Mouse (Mus musculus) hindbrain, embryonic 15.5 days (tissue): ENCODE data around the gene Man1c1. TPM values are rescaled to one million over a fixed set of nuclear protein-coding genes. Genes with fewer than 3 reads are reported as not detected.

Experiments
- ATAC-seq: fragments of 200-750 bp; cut with Nextera tagmentation; 2 replicates; pipeline ENCODE4 v1.8.0; 2017; ENCODE audit warnings: low read depth, moderate number of reproducible peaks, moderate TSS enrichment; ENCODE audit not compliant: low FRiP score
- H3K27ac ChIP-seq: fragments of 300-500 bp; sonication (generic); replicated peaks from 2 replicates; pipeline ENCODE4 v1.5.1; 2015; ENCODE audit warnings: mild to moderate bottlenecking, inconsistent platforms
- H3K27me3 ChIP-seq: fragments of 300-500 bp; sonication (generic); 2 replicates; pipeline ENCODE4 v1.6.1; 2015; ENCODE audit warnings: control low read depth, inconsistent platforms
- H3K36me3 ChIP-seq: fragments of 300-500 bp; sonication (generic); 2 replicates; pipeline ENCODE4 v1.6.1; 2015; ENCODE audit warnings: control low read depth, inconsistent platforms
- H3K4me1 ChIP-seq: fragments of 300-500 bp; sonication (generic); replicated peaks from 2 replicates; pipeline ENCODE4 v1.6.1; 2015; ENCODE audit warnings: control low read depth, inconsistent platforms
- H3K4me2 ChIP-seq: fragments of 300-500 bp; sonication (generic); 2 replicates; pipeline ENCODE4 v1.6.1; 2015; ENCODE audit warnings: moderate library complexity, mild to moderate bottlenecking, inconsistent platforms
- H3K4me3 ChIP-seq: fragments of 300-500 bp; sonication (generic); 2 replicates; pipeline ENCODE4 v1.5.1; 2015; ENCODE audit warnings: mild to moderate bottlenecking, inconsistent platforms
- H3K9ac ChIP-seq: fragments of 300-500 bp; sonication (generic); 2 replicates; pipeline ENCODE4 v1.6.1; 2015; ENCODE audit warnings: inconsistent platforms
- H3K9me3 ChIP-seq: fragments of 300-500 bp; sonication (generic); 2 replicates; pipeline ENCODE4 v1.6.1; 2016; ENCODE audit warnings: control low read depth, inconsistent platforms
- WGBS: fragments of 180-500 bp; shearing (Covaris S2); methylation state at CpG from one replicate; pipeline ENCODE4 v1.1.7; 2015; 5-methylcytosine and 5-hydroxymethylcytosine counted together
- polyA plus RNA-seq: library from polyadenylated mRNA; unstranded; fragments of >200 nt; fragmentation: Nextera tagmentation; extraction: Ambion mirVana; gene quantifications from 2 replicates; pipeline ENCODE4 v1.2.1, GENCODE M21; 2015

The Man1c1 gene
- polyA plus RNA-seq, 1 experiment from 2014 or later: 6.1 TPM

DNA sequence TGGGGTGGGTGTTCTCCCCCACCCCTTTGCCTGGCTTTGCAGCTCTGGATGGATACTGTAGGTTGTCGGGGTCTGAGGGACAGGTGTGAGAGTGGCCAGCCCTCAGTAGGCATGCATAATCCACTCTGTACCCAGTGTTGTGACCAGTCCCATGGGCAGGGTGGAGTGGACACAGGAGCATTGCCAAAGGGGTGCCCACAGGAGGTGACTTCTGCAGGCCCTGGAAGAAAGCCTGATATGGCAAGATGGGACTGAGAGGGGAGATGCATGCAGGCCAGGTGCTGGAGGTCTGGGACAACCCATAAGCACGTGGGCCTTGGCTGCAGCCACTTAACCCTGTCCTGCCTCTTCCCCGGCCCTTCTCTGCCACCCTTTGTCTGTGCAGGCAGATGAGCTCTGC, 16.3 kb upstream of the Man1c1 start:
- H3K9ac ChIP-seq: no peak overlapping the region
- no peaks in the 10 kb centered on the region for H3K9me3 ChIP-seq
- no peak overlapping the region for H3K4me2 ChIP-seq
- no peaks in the 10 kb centered on the region for H3K27me3 ChIP-seq
- peaks cover 6% of the 10 kb centered on the region; the same call in 1 of the 2 replicates for H3K4me1 ChIP-seq
- WGBS: 76% methylated on average over 3 of the region's 3 CpGs
- H3K4me3 ChIP-seq: no peak overlapping the region
- no peaks in the 10 kb centered on the region for H3K36me3 ChIP-seq
- no peak for ATAC-seq
- H3K27ac ChIP-seq: no peak overlapping the region

- Histone ChIP-seq H3K27me3 (no peaks in the 10 kb centered on the region), H3K36me3 (no peaks in the 10 kb centered on the region), H3K9ac (no peak overlapping the region), H3K4me1 (peaks cover 6% of the 10 kb centered on the region; the same call in 1 of the 2 replicates), H3K4me2 (no peak overlapping the region), H3K9me3 (no peaks in the 10 kb centered on the region), H3K4me3 (no peak overlapping the region), H3K27ac (no peak overlapping the region)
- ATAC-seq: no peak
- 85% methylated on average over 8 of the region's 8 CpGs for WGBS
Observed at GRCm38 (mm10) chr4:134719489-134719888, 15.4 kb upstream of the Man1c1 start.

DNA sequence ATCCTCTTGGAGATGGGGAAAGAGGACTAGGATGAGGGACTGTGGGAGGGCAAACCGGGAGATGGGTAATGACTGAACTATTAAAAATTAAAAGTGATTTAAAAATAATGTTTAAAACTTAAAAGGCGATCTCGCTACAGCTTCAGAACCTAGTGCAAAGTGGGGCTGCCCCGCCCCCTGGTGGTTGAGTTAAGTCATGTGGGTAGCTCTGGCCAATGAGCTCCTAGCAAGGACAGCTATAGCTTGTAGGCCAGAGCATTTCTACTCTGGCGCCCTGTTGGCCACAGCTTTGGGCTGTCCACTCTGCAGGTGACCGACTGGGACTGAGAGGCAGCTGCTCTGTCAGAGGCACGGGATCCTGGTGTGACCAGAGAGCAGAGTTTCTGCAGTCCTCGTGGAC, 9.8 kb upstream of the Man1c1 start:
- Histone ChIP-seq H3K27ac (no peak overlapping the region), H3K27me3 (no peaks in the 10 kb centered on the region), H3K9me3 (no peaks in the 10 kb centered on the region), H3K4me1 (peaks cover 6% of the 10 kb centered on the region; the same call in 1 of the 2 replicates), H3K9ac (no peak overlapping the region), H3K36me3 (no peaks in the 10 kb centered on the region), H3K4me3 (no peak overlapping the region), H3K4me2 (peak overlapping the region; percentile 31; the same call in 1 of the 2 replicates)
- peak; percentile 89 for ATAC-seq
- WGBS: 6% methylated on average over 8 of the region's 8 CpGs

DNA sequence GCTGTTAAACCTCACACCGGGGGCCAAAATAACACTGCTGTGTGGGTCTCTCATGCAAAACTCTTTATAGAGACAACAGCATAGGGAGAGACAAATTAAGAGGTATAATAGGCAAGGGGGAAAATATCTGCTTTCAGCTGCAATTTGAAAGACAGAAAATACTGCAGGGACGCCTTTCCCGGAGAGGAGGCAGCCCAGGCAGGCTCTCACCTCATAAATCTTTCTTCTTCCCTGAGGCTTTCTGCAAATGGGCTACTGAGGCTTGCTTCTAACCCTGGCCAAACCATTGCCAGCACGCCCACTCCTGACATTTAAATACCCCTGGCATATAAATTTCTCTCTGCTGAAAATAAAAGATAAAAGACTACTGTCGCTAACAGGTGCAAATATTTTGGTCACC, 1.2 kb upstream of the Man1c1 start:
- no peaks in the 10 kb centered on the region for H3K9me3 ChIP-seq
- H3K36me3 ChIP-seq: no peaks in the 10 kb centered on the region
- peaks cover 48% of the 10 kb centered on the region for H3K4me1 ChIP-seq
- H3K27me3 ChIP-seq: no peaks in the 10 kb centered on the region
- no peak for ATAC-seq
- no peak overlapping the region for H3K9ac ChIP-seq
- peak overlapping the region; percentile 85 for H3K27ac ChIP-seq
- peak overlapping the region; percentile 99 for H3K4me2 ChIP-seq
- 45% methylated on average over 5 of the region's 5 CpGs for WGBS
- H3K4me3 ChIP-seq: peak overlapping the region; percentile 70

GRCm38 (mm10) chr4:134704590-134704989, 500 bp upstream of the Man1c1 start:
- Histone ChIP-seq H3K9me3 (no peaks in the 10 kb centered on the region), H3K27ac (peak overlapping the region; percentile 85), H3K9ac (peak overlapping the region; percentile 65), H3K4me2 (peak overlapping the region; percentile 99), H3K4me3 (peak overlapping the region; percentile 70), H3K36me3 (no peaks in the 10 kb centered on the region), H3K27me3 (no peaks in the 10 kb centered on the region), H3K4me1 (peaks cover 48% of the 10 kb centered on the region)
- 0% methylated on average over 21 of the region's 21 CpGs for WGBS
- ATAC-seq: no peak

GRCm38 (mm10) chr4:134702981-134703834, 882 bp downstream of the Man1c1 start:
- peaks cover 48% of the 10 kb centered on the region for H3K4me1 ChIP-seq
- H3K9ac ChIP-seq: peak overlapping the region; percentile 70
- H3K9me3 ChIP-seq: no peaks in the 10 kb centered on the region
- peak overlapping the region; percentile 99 for H3K4me2 ChIP-seq
- peak overlapping the region; percentile 73 for H3K27ac ChIP-seq
- H3K4me3 ChIP-seq: peak overlapping the region; percentile 70
- no peaks in the 10 kb centered on the region for H3K36me3 ChIP-seq
- no peaks in the 10 kb centered on the region for H3K27me3 ChIP-seq
- ATAC-seq: no peak; the same call in 1 of the 2 replicates
- under 1% methylated on average over 73 of the region's 90 CpGs for WGBS

DNA sequence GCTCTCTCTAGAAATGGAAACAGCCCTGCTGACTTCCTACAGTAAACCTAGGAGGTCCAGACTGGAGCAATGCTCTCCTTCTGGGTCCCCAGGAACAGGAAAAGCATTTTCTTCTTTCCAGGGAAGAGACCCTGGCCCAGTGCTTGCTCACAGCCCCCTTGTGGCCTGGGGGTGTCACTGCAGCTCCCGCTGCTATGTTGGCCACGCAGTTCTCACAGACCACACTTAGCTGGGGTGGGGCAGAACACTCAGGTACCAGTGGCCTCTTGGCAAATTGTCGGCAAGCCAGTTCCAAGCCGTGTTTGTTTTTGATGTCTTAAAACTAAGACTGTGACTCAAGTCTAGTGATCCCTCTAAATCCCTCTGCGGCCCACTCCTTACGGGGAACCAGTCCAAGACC, 2.2 kb downstream of the Man1c1 start:
- H3K9ac ChIP-seq: peak overlapping the region; percentile 70; the same call in 1 of the 2 replicates
- H3K4me2 ChIP-seq: peak overlapping the region; percentile 99
- H3K27me3 ChIP-seq: no peaks in the 10 kb centered on the region
- H3K36me3 ChIP-seq: no peaks in the 10 kb centered on the region
- H3K4me1 ChIP-seq: peaks cover 51% of the 10 kb centered on the region
- H3K9me3 ChIP-seq: no peaks in the 10 kb centered on the region
- 27% methylated on average over 6 of the region's 6 CpGs for WGBS
- H3K27ac ChIP-seq: no peak overlapping the region; the same call in none of the 2 replicates
- peak overlapping the region; percentile 70 for H3K4me3 ChIP-seq
- ATAC-seq: no peak

- H3K9me3 ChIP-seq: no peaks in the 10 kb centered on the region
- WGBS: 94% methylated on average over 2 of the region's 2 CpGs
- H3K4me3 ChIP-seq: peak overlapping the region; percentile 70
- H3K9ac ChIP-seq: no peak overlapping the region
- H3K4me1 ChIP-seq: peaks cover 56% of the 10 kb centered on the region
- H3K4me2 ChIP-seq: peak overlapping the region; percentile 99
- no peak for ATAC-seq
- H3K27ac ChIP-seq: no peak overlapping the region
- no peaks in the 10 kb centered on the region for H3K36me3 ChIP-seq
- H3K27me3 ChIP-seq: no peaks in the 10 kb centered on the region
Observed at GRCm38 (mm10) chr4:134700911-134701310, 3.2 kb downstream of the Man1c1 start.

- H3K36me3 ChIP-seq: no peaks in the 10 kb centered on the region
- no peak overlapping the region for H3K9ac ChIP-seq
- 80% methylated on average over 9 of the region's 9 CpGs for WGBS
- no peak overlapping the region for H3K4me2 ChIP-seq
- H3K27me3 ChIP-seq: no peaks in the 10 kb centered on the region
- ATAC-seq: no peak
- H3K27ac ChIP-seq: no peak overlapping the region
- H3K4me1 ChIP-seq: 0 out of 2 replicates have a peak, but pooled peaks cover 7% of the 10 kb centered on the region
- no peaks in the 10 kb centered on the region for H3K9me3 ChIP-seq
- H3K4me3 ChIP-seq: no peak overlapping the region
Observed at GRCm38 (mm10) chr4:134693202-134693940, 10.7 kb downstream of the Man1c1 start.

- no peak overlapping the region for H3K4me2 ChIP-seq
- H3K27ac ChIP-seq: no peak overlapping the region
- no peaks in the 10 kb centered on the region for H3K9me3 ChIP-seq
- 94% methylated on average over 1 of the region's 1 CpGs for WGBS
- H3K4me3 ChIP-seq: no peak overlapping the region
- H3K9ac ChIP-seq: no peak overlapping the region
- H3K27me3 ChIP-seq: no peaks in the 10 kb centered on the region
- 0 out of 2 replicates have a peak, but pooled peaks cover 7% of the 10 kb centered on the region for H3K4me1 ChIP-seq
- ATAC-seq: no peak
- H3K36me3 ChIP-seq: no peaks in the 10 kb centered on the region
Observed at GRCm38 (mm10) chr4:134692388-134692787, 11.7 kb downstream of the Man1c1 start.

GRCm38 (mm10) chr4:134686022-134686661, 17.9 kb downstream of the Man1c1 start:
- Histone ChIP-seq H3K9me3 (0 out of 2 replicates have a peak, but pooled peaks cover 6% of the 10 kb centered on the region), H3K4me1 (peaks cover 23% of the 10 kb centered on the region), H3K4me2 (no peak overlapping the region), H3K27ac (no peak overlapping the region), H3K27me3 (no peaks in the 10 kb centered on the region), H3K4me3 (no peak overlapping the region), H3K36me3 (no peaks in the 10 kb centered on the region), H3K9ac (no peak overlapping the region)
- WGBS: 85% methylated on average over 13 of the region's 13 CpGs
- ATAC-seq: no peak
